Mouse (Mus musculus): ENCODE measurements around the gene Mettl27. TPM values are rescaled to one million over a fixed set of nuclear protein-coding genes. Genes with fewer than 3 reads are reported as not detected.

Mettl27 gene
- polyA plus RNA-seq, 1 experiment from 2014 or later = 26.1 TPM

- WGBS = 87% methylated on average over 14 of the region's 14 CpGs
- no peak overlapping the region for H3K9ac ChIP-seq
- no peak for ATAC-seq (replicated peaks; ENCODE audit: low FRiP score)
- no peaks in the 10 kb centered on the region for H3K9me3 ChIP-seq (replicated peaks)
- H3K27ac ChIP-seq = no peak overlapping the region
- H3K4me2 ChIP-seq = no peak overlapping the region
- no peaks in the 10 kb centered on the region for H3K36me3 ChIP-seq
- H3K27me3 ChIP-seq = no peaks in the 10 kb centered on the region
- H3K4me3 ChIP-seq (replicated peaks) = no peak overlapping the region
- H3K4me1 ChIP-seq = no peaks in the 10 kb centered on the region
Observed at GRCm38 (mm10) chr5:134976577-134977250, 44.5 kb downstream of the Mettl27 start.

- 85% methylated on average over 4 of the region's 4 CpGs for WGBS
- H3K9me3 ChIP-seq (replicated peaks) = no peaks in the 10 kb centered on the region
- H3K27ac ChIP-seq = no peak overlapping the region
- no peaks in the 10 kb centered on the region for H3K36me3 ChIP-seq
- H3K27me3 ChIP-seq = no peaks in the 10 kb centered on the region
- no peak for ATAC-seq (replicated peaks; ENCODE audit: low FRiP score)
- H3K4me2 ChIP-seq = no peak overlapping the region
- H3K4me3 ChIP-seq (replicated peaks) = no peak overlapping the region
- no peaks in the 10 kb centered on the region for H3K4me1 ChIP-seq
- H3K9ac ChIP-seq = no peak overlapping the region
Observed at GRCm38 (mm10) chr5:134977837-134978236, 45.7 kb downstream of the Mettl27 start.

- no peaks in the 10 kb centered on the region for H3K9me3 ChIP-seq (replicated peaks)
- ATAC-seq (replicated peaks; ENCODE audit: low FRiP score) = no peak
- no peak overlapping the region for H3K9ac ChIP-seq
- no peak overlapping the region for H3K27ac ChIP-seq
- H3K4me1 ChIP-seq = peaks cover 20% of the 10 kb centered on the region
- peaks cover 25% of the 10 kb centered on the region for H3K27me3 ChIP-seq
- H3K4me2 ChIP-seq = no peak overlapping the region
- H3K36me3 ChIP-seq = no peaks in the 10 kb centered on the region
- no peak overlapping the region for H3K4me3 ChIP-seq (replicated peaks)
- WGBS = 63% methylated on average over 10 of the region's 10 CpGs
Observed at GRCm38 (mm10) chr5:134981149-134981548, 49.0 kb downstream of the Mettl27 start.

- WGBS = 93% methylated on average over 1 of the region's 1 CpGs
- H3K36me3 ChIP-seq = no peaks in the 10 kb centered on the region
- H3K27me3 ChIP-seq = peaks cover 44% of the 10 kb centered on the region
- H3K9ac ChIP-seq = no peak overlapping the region
- H3K4me3 ChIP-seq (replicated peaks) = no peak overlapping the region
- no peak overlapping the region for H3K27ac ChIP-seq
- no peak overlapping the region for H3K4me2 ChIP-seq
- peaks cover 33% of the 10 kb centered on the region for H3K4me1 ChIP-seq
- H3K9me3 ChIP-seq (replicated peaks) = no peaks in the 10 kb centered on the region
- ATAC-seq (replicated peaks; ENCODE audit: low FRiP score) = no peak
Observed at GRCm38 (mm10) chr5:134983111-134983510, 50.9 kb downstream of the Mettl27 start.

- 14% methylated on average over 3 of the region's 3 CpGs for WGBS
- no peaks in the 10 kb centered on the region for H3K9me3 ChIP-seq (replicated peaks)
- H3K9ac ChIP-seq = no peak overlapping the region
- no peaks in the 10 kb centered on the region for H3K36me3 ChIP-seq
- no peak overlapping the region for H3K4me2 ChIP-seq
- no peak overlapping the region for H3K27ac ChIP-seq
- ATAC-seq (replicated peaks; ENCODE audit: low FRiP score) = no peak
- no peak overlapping the region for H3K4me3 ChIP-seq (replicated peaks)
- peaks cover 49% of the 10 kb centered on the region for H3K27me3 ChIP-seq
- peaks cover 33% of the 10 kb centered on the region for H3K4me1 ChIP-seq
Observed at GRCm38 (mm10) chr5:134983771-134984170, 51.6 kb downstream of the Mettl27 start.

- peak within 1 kb of the TSS; percentile 82 for H3K27ac ChIP-seq
- peak; percentile 90 for ATAC-seq (replicated peaks; ENCODE audit: low FRiP score)
- H3K9ac ChIP-seq = peak within 1 kb of the TSS; percentile 45
- peaks cover 33% of the 10 kb centered on the region for H3K4me1 ChIP-seq
- no peaks in the 10 kb centered on the region for H3K36me3 ChIP-seq
- H3K9me3 ChIP-seq (replicated peaks) = no peaks in the 10 kb centered on the region
- peak within 1 kb of the TSS; percentile 42 for H3K4me3 ChIP-seq (replicated peaks)
- H3K27me3 ChIP-seq = peaks cover 63% of the 10 kb centered on the region
- H3K4me2 ChIP-seq = peak within 1 kb of the TSS; percentile 61
- 1% methylated on average over 25 of the region's 25 CpGs for WGBS
Observed at GRCm38 (mm10) chr5:134985633-134986297, 53.6 kb downstream of the Mettl27 start, which contains the start of gene Cldn3. TSS of gene Cldn3 (plus strand) at chr5:134986214.

GRCm38 (mm10) chr5:134986298-134987268 lies 54.4 kb downstream of the Mettl27 start:
- Histone ChIP-seq H3K4me3 (replicated peaks) (peak overlapping the region; percentile 42), H3K9me3 (replicated peaks) (no peaks in the 10 kb centered on the region), H3K27me3 (peaks cover 63% of the 10 kb centered on the region), H3K4me2 (peak overlapping the region; percentile 61), H3K36me3 (no peaks in the 10 kb centered on the region), H3K4me1 (peaks cover 33% of the 10 kb centered on the region), H3K27ac (peak overlapping the region; percentile 82), H3K9ac (peak overlapping the region; percentile 45)
- peak; percentile 23; the same call in 1 of the 2 replicates for ATAC-seq (replicated peaks; ENCODE audit: low FRiP score)
- 3% methylated on average over 79 of the region's 79 CpGs for WGBS

- H3K4me1 ChIP-seq = peaks cover 29% of the 10 kb centered on the region
- no peaks in the 10 kb centered on the region for H3K36me3 ChIP-seq
- 30% methylated on average over 11 of the region's 11 CpGs for WGBS
- H3K9ac ChIP-seq = no peak overlapping the region
- H3K4me3 ChIP-seq (replicated peaks) = peak overlapping the region; percentile 20; the same call in 1 of the 2 replicates
- no peak overlapping the region for H3K27ac ChIP-seq
- peaks cover 58% of the 10 kb centered on the region for H3K27me3 ChIP-seq
- no peak for ATAC-seq (replicated peaks; ENCODE audit: low FRiP score)
- H3K4me2 ChIP-seq = peak overlapping the region; percentile 38
- no peaks in the 10 kb centered on the region for H3K9me3 ChIP-seq (replicated peaks)
Observed at GRCm38 (mm10) chr5:134989166-134989565, 57.0 kb downstream of the Mettl27 start.

- no peak overlapping the region; the same call in 1 of the 2 replicates for H3K4me3 ChIP-seq (replicated peaks)
- H3K4me2 ChIP-seq = no peak overlapping the region
- H3K27me3 ChIP-seq = peaks cover 52% of the 10 kb centered on the region
- H3K36me3 ChIP-seq = no peaks in the 10 kb centered on the region
- no peak for ATAC-seq (replicated peaks; ENCODE audit: low FRiP score)
- no peak overlapping the region for H3K27ac ChIP-seq
- peaks cover 27% of the 10 kb centered on the region for H3K4me1 ChIP-seq
- no peaks in the 10 kb centered on the region for H3K9me3 ChIP-seq (replicated peaks)
- H3K9ac ChIP-seq = no peak overlapping the region
- 56% methylated on average over 6 of the region's 6 CpGs for WGBS
Observed at GRCm38 (mm10) chr5:134989741-134990140, 57.6 kb downstream of the Mettl27 start.

Measured in kidney, embryonic 15.5 days (tissue).